Mouse (Mus musculus) ES-E14 (cell line): Measurements from ENCODE around the gene Zfyve21. TPM values are rescaled to one million over a fixed set of nuclear protein-coding genes. Genes with fewer than 3 reads are reported as not detected.
A peak's percentile ranks its signal among the peaks of the same experiment; 100 is the strongest.

Experiments
- DNase-seq: peaks from one replicate; pipeline ENCODE4 v3.0.0-alpha.2; 2013; ENCODE audit warnings: low read depth, low spot score
- H3K27ac ChIP-seq: 2 replicates; pipeline ENCODE4 v1.5.1; 2012; ENCODE audit warnings: low read depth, mild to moderate bottlenecking, low read length, moderate library complexity, mixed read lengths; ENCODE audit not compliant: poor library complexity, insufficient read depth, severe bottlenecking
- H3K36me3 ChIP-seq: 2 replicates; pipeline ENCODE4 v1.6.1; 2012; ENCODE audit warnings: mild to moderate bottlenecking, low read length, moderate library complexity, mixed read lengths; ENCODE audit not compliant: control insufficient read depth, poor library complexity, insufficient read depth, severe bottlenecking
- H3K4me1 ChIP-seq, 2 experiments: fragments of 150-350 bp in 1 of 2; sonication (generic) in 1 of 2; 2 replicates each; pipeline ENCODE4 v1.6.1; 2012; ENCODE audit warnings: low read length in 2 of 2, mild to moderate bottlenecking in 1 of 2, mixed read lengths in 1 of 2; ENCODE audit not compliant: control insufficient read depth in 2 of 2, insufficient read depth in 2 of 2, poor library complexity in 1 of 2
- H3K4me3 ChIP-seq, 2 experiments: fragments of 150-350 bp in 1 of 2; sonication (generic) in 1 of 2; 2 replicates each; pipeline ENCODE4 v1.5.1; 2012; ENCODE audit warnings: low read length in 2 of 2, low read depth in 1 of 2, mild to moderate bottlenecking in 1 of 2, mixed read lengths in 1 of 2; ENCODE audit not compliant: insufficient read depth in 1 of 2, poor library complexity in 1 of 2, severe bottlenecking in 1 of 2
- H3K9ac ChIP-seq: 2 replicates; pipeline ENCODE4 v1.6.1; 2012; ENCODE audit warnings: low read depth, mild to moderate bottlenecking, low read length, mixed read lengths; ENCODE audit not compliant: poor library complexity, insufficient read depth, severe bottlenecking
- H3K9me3 ChIP-seq: fragments of 150-350 bp; sonication (generic); 2 replicates; pipeline ENCODE4 v1.6.1; 2012; ENCODE audit warnings: low read depth, mild to moderate bottlenecking, low read length; ENCODE audit not compliant: control insufficient read depth, insufficient read depth
- CHD2 ChIP-seq: IDR thresholded peaks from 2 replicates; pipeline ENCODE4 v1.6.1; 2014; ENCODE audit warnings: mild to moderate bottlenecking, low read depth, low read length, inconsistent platforms
- HCFC1 ChIP-seq: IDR thresholded peaks from 2 replicates; pipeline ENCODE4 v1.6.1; 2012; ENCODE audit warnings: low read length, inconsistent platforms, borderline replicate concordance; ENCODE audit not compliant: insufficient read depth
- MAFK ChIP-seq: IDR thresholded peaks from 2 replicates; pipeline ENCODE4 v1.6.1; 2014; ENCODE audit warnings: mild to moderate bottlenecking, low read depth, low read length, inconsistent platforms; ENCODE audit not compliant: insufficient read depth
- ZC3H11A ChIP-seq: IDR thresholded peaks from 2 replicates; pipeline ENCODE4 v1.6.1; 2012; ENCODE audit warnings: low read depth, mild to moderate bottlenecking, inconsistent platforms, low read length, borderline replicate concordance
- ZNF384 ChIP-seq: IDR thresholded peaks from 2 replicates; pipeline ENCODE4 v1.6.1; 2012; ENCODE audit warnings: low read depth, low read length, inconsistent platforms
- in situ Hi-C, 2 experiments: fragments of 600-800 bp; cut with MboI; formaldehyde crosslinking; loops; one replicate each; pipeline ENCODE4 v1.15.1; 2025; ENCODE audit warnings: low sequenced_read_pairs in 2 of 2, inconsistent platforms in 1 of 2; ENCODE audit not compliant: unreplicated experiment in 2 of 2
- total RNA-seq: library from RNA; depleted of rRNA; stranded (reverse); fragments of 300-350 nt; gene quantifications from 2 replicates; pipeline ENCODE4 v1.2.3, GENCODE M21; 2012

Gene Zfyve21
- total RNA-seq, 1 experiment, result 27.0 TPM

DNA sequence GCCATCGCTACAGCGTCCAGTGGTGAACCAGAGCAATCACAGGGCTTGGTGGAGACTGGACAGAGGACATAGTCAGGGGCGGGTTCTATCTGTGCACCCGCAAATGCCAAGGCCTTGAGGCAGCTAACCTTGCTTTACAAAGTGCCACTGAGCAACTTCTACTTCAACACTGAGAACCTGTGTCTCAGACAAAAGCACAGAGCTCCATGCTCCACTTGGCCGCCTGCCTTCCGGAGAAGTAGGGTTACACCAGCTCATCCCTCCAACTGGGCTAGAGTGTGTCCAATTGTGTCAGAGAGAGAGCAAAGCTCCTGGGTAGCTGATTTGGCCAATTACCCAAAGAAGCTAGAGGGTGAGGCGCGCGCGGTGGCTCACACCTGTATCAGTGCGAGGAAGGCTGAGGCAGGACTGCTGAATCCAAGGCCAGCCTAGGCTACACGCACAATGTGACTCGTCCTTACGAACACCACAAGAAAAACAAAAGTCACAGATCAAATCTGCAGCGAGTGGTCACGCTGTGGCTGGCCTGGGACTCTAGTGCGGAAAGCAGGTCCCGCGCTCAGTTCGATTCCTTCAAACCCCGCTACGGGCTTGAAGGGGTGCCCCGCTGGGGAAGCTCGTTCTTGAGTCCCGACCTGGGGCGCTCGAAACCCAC lies 732 bp upstream of the Zfyve21 start:
- Histone ChIP-seq H3K36me3 (peaks cover 12% of the 10 kb centered on the region; the same call in 1 of the 2 replicates), H3K9me3 (no peaks in the 10 kb centered on the region), H3K4me1 (peaks cover 9 to 23% of the 10 kb centered on the region in 2 experiments; a peak in 3 of 4 replicates), H3K4me3 (peak overlapping the region; percentile 80 to 100), H3K27ac (no peak overlapping the region), H3K9ac (peak overlapping the region; percentile 79)
- in situ Hi-C loops, result no loop called here
- DNase-seq, result no peak
- TF ChIP-seq MAFK, result no peak
- TF ChIP-seq CHD2, result no peak
- no peak for TF ChIP-seq ZC3H11A

DNA sequence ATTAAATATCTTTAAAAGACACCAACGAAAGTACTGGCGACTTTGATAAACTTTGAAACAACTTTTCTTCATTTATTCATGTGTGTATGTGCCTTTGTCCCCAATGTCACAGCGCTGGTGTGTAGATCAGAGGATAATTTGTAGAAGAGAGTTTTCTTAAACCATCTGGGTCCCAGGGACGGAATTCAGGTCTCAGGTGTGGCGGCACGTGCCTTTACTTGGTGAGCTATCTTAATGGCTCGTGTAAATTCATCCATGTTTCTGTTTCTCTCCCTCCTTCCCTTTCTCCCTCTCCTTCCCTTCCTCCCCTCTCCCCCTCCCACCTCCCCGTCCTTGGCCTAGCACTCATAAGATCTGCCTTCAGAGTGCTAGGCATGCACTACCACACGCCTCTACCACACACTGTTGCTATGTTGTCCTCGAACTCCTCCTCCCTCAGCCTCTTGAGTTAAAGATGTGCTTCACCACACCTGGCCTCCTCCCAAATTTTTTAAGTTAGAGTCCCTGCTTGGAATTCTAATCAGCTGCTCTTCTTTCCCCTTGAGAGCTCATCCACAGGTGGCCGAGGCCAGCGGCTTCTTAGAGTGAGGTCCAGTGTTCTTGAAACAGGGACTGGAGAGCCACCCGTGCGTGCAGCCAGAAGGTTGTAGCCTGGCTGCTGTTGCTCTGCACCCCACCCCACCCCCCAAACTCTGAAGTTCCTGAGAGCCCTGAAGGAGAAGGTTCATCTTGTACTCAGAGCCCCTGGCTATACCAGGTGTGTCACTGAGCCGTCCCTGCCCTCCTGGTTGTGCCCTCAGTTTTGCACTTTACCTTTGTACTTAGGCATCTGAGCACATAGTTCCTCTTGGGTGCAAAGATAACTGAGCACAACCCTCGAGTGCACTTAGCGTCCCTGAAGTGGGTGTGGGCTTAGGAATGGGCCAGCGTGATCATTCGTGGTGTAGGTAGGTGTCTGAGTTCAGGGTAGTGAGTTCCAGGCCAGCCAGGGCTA lies 1.1 kb downstream of the Zfyve21 start:
- Histone ChIP-seq H3K4me1 (peaks cover 8 to 23% of the 10 kb centered on the region in 2 experiments; a peak in 3 of 4 replicates), H3K36me3 (peaks cover 7% of the 10 kb centered on the region; the same call in 1 of the 2 replicates), H3K4me3 (peak overlapping the region; percentile 86 to 100), H3K27ac (no peak overlapping the region), H3K9me3 (no peaks in the 10 kb centered on the region), H3K9ac (no peak overlapping the region; the same call in 1 of the 2 replicates)
- no peak for TF ChIP-seq MAFK
- TF ChIP-seq CHD2, result no peak
- TF ChIP-seq HCFC1, result no peak
- TF ChIP-seq ZNF384, result no peak
- no peak for TF ChIP-seq ZC3H11A
- no peak for DNase-seq
- in situ Hi-C loops, result no loop called here

DNA sequence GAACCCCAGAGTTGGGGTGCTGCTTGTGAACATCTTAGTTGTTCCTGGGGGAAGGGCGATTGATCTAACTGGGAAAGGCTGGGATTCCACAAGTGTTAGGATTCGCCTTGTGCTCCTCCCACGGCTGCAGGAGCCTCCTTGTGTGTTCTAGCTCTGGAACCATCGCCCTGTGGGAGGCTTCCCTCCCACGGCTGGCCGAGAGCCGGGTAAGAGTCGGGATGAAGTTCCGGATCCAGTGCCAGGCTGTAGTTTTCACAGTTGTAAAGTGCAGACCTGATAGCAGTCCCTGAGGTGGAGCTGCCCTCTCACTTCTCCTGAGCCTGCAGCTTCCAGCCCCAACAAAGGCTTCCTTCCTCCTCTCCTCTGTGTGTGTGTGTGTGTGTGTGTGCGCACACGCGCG lies 2.6 kb downstream of the Zfyve21 start:
- in situ Hi-C loops, result no loop called here
- Histone ChIP-seq H3K4me3 (no peak overlapping the region), H3K36me3 (peaks cover 8% of the 10 kb centered on the region; the same call in 1 of the 2 replicates), H3K9me3 (no peaks in the 10 kb centered on the region), H3K9ac (no peak overlapping the region), H3K4me1 (peaks cover 7 to 23% of the 10 kb centered on the region in 2 experiments; a peak in 3 of 4 replicates), H3K27ac (no peak overlapping the region)
- no peak for TF ChIP-seq MAFK
- TF ChIP-seq ZNF384, result no peak
- no peak for TF ChIP-seq HCFC1
- no peak for TF ChIP-seq CHD2
- no peak for TF ChIP-seq ZC3H11A
- DNase-seq, result no peak

DNA sequence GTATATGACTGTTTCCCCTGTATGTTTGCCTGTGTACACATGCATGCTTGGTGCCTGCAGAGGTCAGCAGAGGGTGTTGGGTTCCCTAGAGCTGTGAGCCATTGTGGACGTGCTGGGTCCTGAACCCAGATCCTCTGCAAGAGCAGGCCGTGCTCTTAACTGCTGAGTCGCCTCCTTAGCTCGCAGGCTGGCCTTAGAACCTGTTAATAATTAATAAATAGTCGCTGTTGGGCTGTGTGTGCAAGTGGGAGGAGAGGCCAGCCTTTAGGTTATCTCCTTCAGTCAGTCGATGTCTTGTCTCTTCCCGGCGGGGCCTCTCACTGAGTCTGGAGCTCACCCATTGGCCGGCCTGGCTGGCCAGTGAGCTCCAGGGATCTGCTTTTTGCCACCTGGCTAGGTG lies 3.0 kb downstream of the Zfyve21 start:
- Histone ChIP-seq H3K4me3 (no peak overlapping the region), H3K9me3 (no peaks in the 10 kb centered on the region), H3K27ac (no peak overlapping the region), H3K9ac (no peak overlapping the region), H3K4me1 (peaks cover 7 to 23% of the 10 kb centered on the region in 2 experiments; a peak in 3 of 4 replicates), H3K36me3 (peaks cover 5% of the 10 kb centered on the region; the same call in 1 of the 2 replicates)
- in situ Hi-C loops, result no loop called here
- TF ChIP-seq ZC3H11A, result no peak
- TF ChIP-seq HCFC1, result no peak
- no peak for TF ChIP-seq ZNF384
- no peak for TF ChIP-seq CHD2
- TF ChIP-seq MAFK, result no peak
- DNase-seq, result no peak
